Mouse (Mus musculus): ENCODE measurements around the gene H2-T24. TPM values are rescaled to one million over a fixed set of nuclear protein-coding genes. Genes with fewer than 3 reads are reported as not detected.

The H2-T24 gene
- polyA plus RNA-seq, 1 experiment from 2014 or later, result 5.9 TPM

DNA sequence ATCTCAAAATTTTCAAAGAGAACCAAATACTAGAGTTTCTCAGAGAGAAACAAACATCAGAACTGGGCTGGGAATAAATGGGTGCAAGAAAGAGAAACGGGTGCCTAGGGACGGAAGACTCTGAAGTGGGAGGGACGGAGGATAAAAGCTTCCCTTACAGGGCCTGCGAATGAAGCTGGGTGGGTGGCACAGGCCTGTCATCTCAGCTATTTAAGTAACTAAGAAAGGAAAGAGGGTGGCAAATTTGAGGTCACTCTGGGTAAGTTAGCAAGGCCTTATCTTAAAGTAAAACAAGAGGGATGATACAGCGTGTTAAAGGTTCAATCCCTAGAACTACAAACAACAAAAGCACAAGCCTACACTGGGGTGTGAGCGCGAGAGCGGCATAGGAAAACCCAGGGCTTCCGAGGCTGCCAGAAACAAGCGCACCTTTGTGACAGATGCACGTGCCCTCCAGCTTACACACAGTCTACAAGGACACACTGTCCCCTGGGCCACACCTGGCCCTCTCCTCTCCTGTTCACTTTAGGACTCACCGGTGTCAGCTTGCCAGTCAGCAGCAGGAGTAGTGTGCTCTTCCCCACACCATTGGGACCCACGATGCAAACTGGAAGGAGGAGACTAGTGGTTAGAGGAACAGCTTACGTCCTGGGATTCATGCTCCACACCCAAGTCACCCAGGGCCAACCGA is 61.7 kb downstream of the H2-T24 start:
- no peaks in the 10 kb centered on the region for H3K9me3 ChIP-seq (ENCODE audit: control insufficient read depth, low read length)
- H3K27me3 ChIP-seq (ENCODE audit: control insufficient read depth, insufficient read depth, low read length), result no peaks in the 10 kb centered on the region
- H3K9ac ChIP-seq (ENCODE audit: low read depth, low read length), result no peak overlapping the region
- no peak for DNase-seq (ENCODE audit: low spot score)
- H3K4me3 ChIP-seq (ENCODE audit: low read depth, low read length), result no peak overlapping the region
- no peaks in the 10 kb centered on the region for H3K4me1 ChIP-seq (replicated peaks; ENCODE audit: control insufficient read depth, insufficient read depth, low read length)
- no peak overlapping the region for H3K27ac ChIP-seq (ENCODE audit: low read depth, low read length)
- no peak for ATAC-seq (ENCODE audit: low FRiP score)
- no peak overlapping the region for H3K4me2 ChIP-seq (replicated peaks; ENCODE audit: low read depth, low read length)
- WGBS, result 95% methylated on average over 15 of the region's 15 CpGs
- peaks cover 44% of the 10 kb centered on the region for H3K36me3 ChIP-seq (ENCODE audit: control insufficient read depth, insufficient read depth, low read length)

MicroRNAs encoded within 50 kb of the gene (microRNA counts, 519-probe panel; counts per million panel counts)
- not detected for microRNA mmu-miR-877

Other genes with a start within 250 kb of the H2-T24 start
- 3.6 and 4.0 TPM in 2 replicates for gene Ier3, start 198.9 kb downstream of the H2-T24 start, polyA plus RNA-seq (2014; fragmentation: Nextera tagmentation; extraction: Ambion mirVana)
- gene Flot1, start 197.3 kb downstream of the H2-T24 start, polyA plus RNA-seq (2014; fragmentation: Nextera tagmentation; extraction: Ambion mirVana), result 48.1 and 50.0 TPM in 2 replicates
- 1,599 and 1,667 TPM in 2 replicates for gene Tubb5, start 182.3 kb downstream of the H2-T24 start, polyA plus RNA-seq (2014; fragmentation: Nextera tagmentation; extraction: Ambion mirVana)
- gene Mdc1, start 179.0 kb downstream of the H2-T24 start, polyA plus RNA-seq (2014; fragmentation: Nextera tagmentation; extraction: Ambion mirVana), result 16.8 and 17.3 TPM in 2 replicates
- gene Nrm, start 159.2 kb downstream of the H2-T24 start, polyA plus RNA-seq (2014; fragmentation: Nextera tagmentation; extraction: Ambion mirVana), result 49.2 and 51.0 TPM in 2 replicates
- gene Ppp1r18, start 155.0 kb downstream of the H2-T24 start, polyA plus RNA-seq (2014; fragmentation: Nextera tagmentation; extraction: Ambion mirVana), result 27.6 and 31.3 TPM in 2 replicates
- 33.5 and 39.8 TPM in 2 replicates for gene Dhx16, start 140.7 kb downstream of the H2-T24 start, polyA plus RNA-seq (2014; fragmentation: Nextera tagmentation; extraction: Ambion mirVana)
- gene 2310061I04Rik, start 123.1 kb downstream of the H2-T24 start, polyA plus RNA-seq (2014; fragmentation: Nextera tagmentation; extraction: Ambion mirVana), result 23.6 and 25.2 TPM in 2 replicates
- gene Atat1, start 110.5 kb downstream of the H2-T24 start, polyA plus RNA-seq (2014; fragmentation: Nextera tagmentation; extraction: Ambion mirVana), result 200 and 243 TPM in 2 replicates
- 67.4 and 68.4 TPM in 2 replicates for gene Mrps18b, start 104.2 kb downstream of the H2-T24 start, polyA plus RNA-seq (2014; fragmentation: Nextera tagmentation; extraction: Ambion mirVana)
- 42.6 and 49.8 TPM in 2 replicates for gene Ppp1r10, start 104.1 kb downstream of the H2-T24 start, polyA plus RNA-seq (2014; fragmentation: Nextera tagmentation; extraction: Ambion mirVana)
- 97.8 and 117 TPM in 2 replicates for gene Abcf1, start 50.8 kb downstream of the H2-T24 start, polyA plus RNA-seq (2014; fragmentation: Nextera tagmentation; extraction: Ambion mirVana)
- 28.0 and 29.8 TPM in 2 replicates for gene Gnl1, start 40.7 kb downstream of the H2-T24 start, polyA plus RNA-seq (2014; fragmentation: Nextera tagmentation; extraction: Ambion mirVana)
- 39.6 and 45.2 TPM in 2 replicates for gene Prr3, start 40.3 kb downstream of the H2-T24 start, polyA plus RNA-seq (2014; fragmentation: Nextera tagmentation; extraction: Ambion mirVana)
- 3.0 and 4.0 TPM in 2 replicates for gene H2-T23, start 12.3 kb upstream of the H2-T24 start, polyA plus RNA-seq (2014; fragmentation: Nextera tagmentation; extraction: Ambion mirVana)
- 7.0 and 8.3 TPM in 2 replicates for gene H2-T22, start 22.2 kb upstream of the H2-T24 start, polyA plus RNA-seq (2014; fragmentation: Nextera tagmentation; extraction: Ambion mirVana)
- not detected in 2 replicates for gene Gm6034, start 22.4 kb upstream of the H2-T24 start, polyA plus RNA-seq (2014; fragmentation: Nextera tagmentation; extraction: Ambion mirVana)
- not detected in 2 replicates for gene Gm11127, start 37.8 kb upstream of the H2-T24 start, polyA plus RNA-seq (2014; fragmentation: Nextera tagmentation; extraction: Ambion mirVana)
- not detected in 2 replicates for gene Gm19684, start 101.1 kb upstream of the H2-T24 start, polyA plus RNA-seq (2014; fragmentation: Nextera tagmentation; extraction: Ambion mirVana)
- gene Gm7030, start 108.9 kb upstream of the H2-T24 start, polyA plus RNA-seq (2014; fragmentation: Nextera tagmentation; extraction: Ambion mirVana), result not detected in 2 replicates
- gene Gm8909, start 148.0 kb upstream of the H2-T24 start, polyA plus RNA-seq (2014; fragmentation: Nextera tagmentation; extraction: Ambion mirVana), result not detected in 2 replicates
- not detected in 2 replicates for gene H2-T3, start 169.7 kb upstream of the H2-T24 start, polyA plus RNA-seq (2014; fragmentation: Nextera tagmentation; extraction: Ambion mirVana)
- 86.4 and 91.0 TPM in 2 replicates for gene Rpp21, start 237.5 kb upstream of the H2-T24 start, polyA plus RNA-seq (2014; fragmentation: Nextera tagmentation; extraction: Ambion mirVana)

Data from hindbrain, embryonic 11.5 days (tissue).